Mouse (Mus musculus) heart, embryonic 12.5 days (tissue): ENCODE results near the gene Lrch4. TPM values are rescaled to one million over a fixed set of nuclear protein-coding genes. Genes with fewer than 3 reads are reported as not detected.

ENCODE experiments used
- ATAC-seq: fragments of 200-750 bp; cut with Nextera tagmentation; 2 replicates; pipeline ENCODE4 v1.8.0; 2017; ENCODE audit warnings: moderate TSS enrichment, moderate library complexity; ENCODE audit not compliant: insufficient number of reproducible peaks, low FRiP score
- H3K27ac ChIP-seq: fragments of 300-500 bp; sonication (generic); 2 replicates; pipeline ENCODE4 v1.5.1; 2016; ENCODE audit warnings: mild to moderate bottlenecking, moderate library complexity; ENCODE audit not compliant: poor library complexity, severe bottlenecking
- H3K27me3 ChIP-seq: fragments of 300-500 bp; sonication (generic); replicated peaks from 2 replicates; pipeline ENCODE4 v1.6.1; 2016; ENCODE audit warnings: mild to moderate bottlenecking, moderate library complexity
- H3K36me3 ChIP-seq: fragments of 300-500 bp; sonication (generic); 2 replicates; pipeline ENCODE4 v1.6.1; 2016; ENCODE audit warnings: mild to moderate bottlenecking, moderate library complexity
- H3K4me1 ChIP-seq: fragments of 300-500 bp; sonication (generic); replicated peaks from 2 replicates; pipeline ENCODE4 v1.6.1; 2016; ENCODE audit warnings: mild to moderate bottlenecking
- H3K4me2 ChIP-seq: fragments of 300-500 bp; sonication (generic); 2 replicates; pipeline ENCODE4 v1.6.1; 2016; ENCODE audit warnings: mild to moderate bottlenecking, moderate library complexity
- H3K4me3 ChIP-seq: fragments of 300-500 bp; sonication (generic); 2 replicates; pipeline ENCODE4 v1.5.1; 2016; ENCODE audit warnings: mild to moderate bottlenecking
- H3K9ac ChIP-seq: fragments of 300-500 bp; sonication (generic); 2 replicates; pipeline ENCODE4 v1.6.1; 2016; ENCODE audit warnings: mild to moderate bottlenecking, moderate library complexity
- H3K9me3 ChIP-seq: fragments of 300-500 bp; sonication (generic); replicated peaks from 2 replicates; pipeline ENCODE4 v1.6.1; 2016; ENCODE audit warnings: mild to moderate bottlenecking, moderate library complexity
- WGBS: fragments of 180-500 bp; shearing (Covaris S2); methylation state at CpG from one replicate; pipeline ENCODE4 v1.1.7; 2016; 5-methylcytosine and 5-hydroxymethylcytosine counted together
- polyA plus RNA-seq: library from polyadenylated mRNA; unstranded; fragments of >200 nt; fragmentation: Nextera tagmentation; extraction: Ambion mirVana; gene quantifications from 2 replicates; pipeline ENCODE4 v1.2.1, GENCODE M21; 2016

Gene Lrch4
- polyA plus RNA-seq, 1 experiment from 2014 or later: 24.3 TPM

DNA sequence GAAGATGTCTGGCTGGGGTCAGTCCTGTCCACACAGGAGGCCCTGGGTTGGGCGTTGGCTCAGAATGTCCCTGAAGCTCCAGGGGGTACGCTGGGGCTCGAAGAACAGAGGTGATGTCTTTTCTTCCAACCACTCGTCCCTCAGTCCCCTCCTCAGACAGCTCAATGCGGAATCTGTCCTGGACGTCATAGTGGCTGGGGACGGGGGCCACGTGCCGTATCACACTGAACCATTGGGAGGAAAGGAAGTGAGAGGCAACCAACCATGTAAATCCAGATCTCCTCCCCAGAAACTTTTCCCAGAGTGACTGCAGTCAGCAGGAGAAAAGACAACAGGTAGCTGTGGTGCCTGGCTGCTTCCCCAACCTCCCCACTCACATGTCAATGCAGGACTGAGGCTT, 29.3 kb upstream of the Lrch4 start:
- peak overlapping the region; percentile 83 for H3K4me3 ChIP-seq
- 62% methylated on average over 9 of the region's 9 CpGs for WGBS
- ATAC-seq: no peak
- peak overlapping the region; percentile 98 for H3K4me2 ChIP-seq
- no peak overlapping the region for H3K27ac ChIP-seq
- H3K36me3 ChIP-seq: peaks cover 22% of the 10 kb centered on the region
- H3K27me3 ChIP-seq: no peaks in the 10 kb centered on the region
- no peaks in the 10 kb centered on the region for H3K9me3 ChIP-seq
- peaks cover 20% of the 10 kb centered on the region for H3K4me1 ChIP-seq
- peak overlapping the region; percentile 90 for H3K9ac ChIP-seq

DNA sequence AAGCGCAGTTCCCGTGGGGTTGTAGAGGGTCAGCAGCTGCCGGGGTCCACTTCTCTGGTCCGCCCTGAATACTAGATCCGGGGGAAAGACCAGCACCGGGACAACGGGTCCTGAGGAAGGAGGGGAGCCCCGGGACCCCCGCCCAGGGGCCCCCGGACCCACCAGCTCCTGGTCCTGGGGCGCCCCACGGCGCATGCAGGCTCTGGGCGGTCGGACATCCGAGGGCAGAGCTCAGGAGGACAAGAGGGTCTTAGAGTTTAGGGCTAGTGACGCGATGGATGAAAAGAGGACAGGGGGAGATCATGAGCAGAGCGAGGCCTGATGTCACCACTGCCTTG, 28.7 kb upstream of the Lrch4 start:
- ATAC-seq: peak; percentile 61
- Histone ChIP-seq H3K27ac (peak overlapping the region; percentile 84), H3K9ac (peak overlapping the region; percentile 90), H3K36me3 (peaks cover 27% of the 10 kb centered on the region), H3K4me2 (peak overlapping the region; percentile 98), H3K27me3 (no peaks in the 10 kb centered on the region), H3K4me3 (peak overlapping the region; percentile 83), H3K4me1 (peaks cover 20% of the 10 kb centered on the region), H3K9me3 (no peaks in the 10 kb centered on the region)
- WGBS: 4% methylated on average over 19 of the region's 19 CpGs

DNA sequence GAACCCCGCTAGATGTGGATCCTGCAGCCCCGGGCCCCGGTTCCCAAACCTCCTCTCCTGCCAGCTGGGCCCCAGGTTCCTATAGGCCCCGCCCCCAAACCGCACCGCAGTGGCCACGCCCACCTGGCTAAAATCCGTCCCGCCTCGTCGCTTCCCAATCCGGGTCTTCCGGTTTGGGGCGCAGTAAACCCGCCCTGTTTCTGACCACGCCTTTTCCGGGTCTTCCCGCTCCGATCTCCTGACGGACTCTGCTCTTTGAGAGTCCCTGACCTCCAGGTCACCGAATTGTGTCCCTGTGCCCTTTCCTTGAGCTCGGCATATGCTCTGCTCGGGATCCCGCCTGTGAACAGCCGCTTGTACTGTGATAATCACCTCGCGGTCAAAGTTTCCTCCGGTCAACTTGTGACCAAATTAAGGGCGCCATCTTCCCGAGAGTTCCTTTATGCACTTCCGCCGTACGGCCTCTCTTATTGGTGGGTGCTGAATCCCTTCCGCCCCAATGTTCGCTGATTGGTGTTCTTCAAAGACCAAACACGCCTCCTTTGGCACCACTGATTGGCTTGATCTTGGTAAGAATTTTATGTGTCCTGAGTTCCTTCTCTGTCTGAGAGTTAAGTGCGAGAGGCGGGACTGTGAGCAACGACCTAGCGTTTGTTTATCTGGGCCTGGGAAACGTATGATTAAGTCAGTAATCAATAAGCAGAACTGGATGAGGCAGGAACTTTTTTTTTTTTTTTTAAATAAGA, 28.1 kb upstream of the Lrch4 start, which contains the start of gene Mospd3:
TSS of gene Mospd3 (minus strand) at position 440 of the 746 bp plus-strand sequence.
- H3K9ac ChIP-seq: peak within 1 kb of the TSS; percentile 90
- under 1% methylated on average over 41 of the region's 41 CpGs for WGBS
- peaks cover 20% of the 10 kb centered on the region for H3K4me1 ChIP-seq
- H3K4me3 ChIP-seq: peak within 1 kb of the TSS; percentile 83
- H3K27me3 ChIP-seq: no peaks in the 10 kb centered on the region
- peak; percentile 95 for ATAC-seq
- H3K36me3 ChIP-seq: peaks cover 32% of the 10 kb centered on the region
- H3K27ac ChIP-seq: peak within 1 kb of the TSS; percentile 84
- H3K4me2 ChIP-seq: peak within 1 kb of the TSS; percentile 98
- no peaks in the 10 kb centered on the region for H3K9me3 ChIP-seq

DNA sequence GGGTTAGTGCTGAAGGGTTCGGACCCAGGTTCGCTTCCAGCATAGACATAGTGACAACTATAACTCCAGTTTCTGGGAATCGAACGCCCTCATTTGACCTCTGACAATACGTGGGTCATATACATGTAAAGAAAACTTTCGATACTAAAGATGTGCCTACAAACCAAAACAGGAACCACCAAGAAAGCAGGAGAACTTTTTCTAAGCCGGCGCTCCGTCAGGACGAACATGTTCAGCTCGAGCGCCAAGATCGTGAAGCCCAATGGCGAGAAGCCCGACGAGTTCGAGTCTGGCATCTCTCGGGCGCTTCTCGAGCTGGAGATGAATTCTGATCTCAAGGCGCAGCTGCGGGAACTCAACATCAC, 27.6 kb upstream of the Lrch4 start:
- peaks cover 20% of the 10 kb centered on the region for H3K4me1 ChIP-seq
- peak overlapping the region; percentile 63 for H3K9ac ChIP-seq
- H3K4me3 ChIP-seq: peak overlapping the region; percentile 83
- H3K27ac ChIP-seq: peak overlapping the region; percentile 45
- peak overlapping the region; percentile 98 for H3K4me2 ChIP-seq
- H3K9me3 ChIP-seq: no peaks in the 10 kb centered on the region
- ATAC-seq: no peak
- H3K36me3 ChIP-seq: peaks cover 38% of the 10 kb centered on the region
- WGBS: under 1% methylated on average over 22 of the region's 22 CpGs
- H3K27me3 ChIP-seq: no peaks in the 10 kb centered on the region

DNA sequence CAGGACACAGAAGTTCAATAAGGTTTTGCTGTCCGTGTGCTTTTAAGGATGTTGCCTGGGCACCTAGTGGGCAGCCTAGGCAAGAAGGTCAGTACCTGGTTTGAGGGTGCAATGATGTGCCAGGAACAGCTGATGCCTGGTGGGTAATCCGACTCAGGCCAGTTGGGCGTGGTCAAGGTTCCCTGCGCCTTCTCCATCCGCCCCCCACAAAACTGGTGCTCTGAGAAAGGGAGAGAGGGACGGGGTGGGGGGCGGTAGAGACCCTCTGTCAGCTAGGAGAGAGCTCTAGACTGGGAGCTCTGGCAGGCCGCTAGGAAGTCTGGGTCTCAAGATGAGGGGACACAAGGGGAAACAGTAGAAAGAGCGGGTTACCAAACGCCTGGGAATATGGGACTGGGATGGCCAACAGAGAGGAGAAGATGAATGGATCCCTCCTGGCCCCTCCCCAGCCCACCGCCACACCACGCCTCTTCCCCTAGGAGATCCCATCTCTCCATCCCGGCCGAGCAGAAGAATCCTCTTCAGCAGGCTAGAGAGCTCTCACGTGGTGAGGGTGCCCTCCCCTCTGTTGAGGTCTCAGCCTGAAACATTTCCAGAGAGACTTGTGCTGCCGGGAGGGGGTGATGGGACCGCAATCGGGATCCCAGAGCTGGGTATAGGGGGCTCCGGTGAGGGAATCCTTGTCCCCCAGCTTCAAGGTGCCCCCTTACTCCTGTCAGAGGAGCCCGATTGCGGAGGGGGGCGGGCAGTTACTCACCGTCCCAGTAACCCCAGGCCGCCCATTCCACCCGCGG, 20.9 kb upstream of the Lrch4 start:
- peaks cover 51% of the 10 kb centered on the region for H3K4me1 ChIP-seq
- peaks cover 15% of the 10 kb centered on the region for H3K27me3 ChIP-seq
- peak overlapping the region; percentile 64 for H3K9ac ChIP-seq
- 28% methylated on average over 26 of the region's 26 CpGs for WGBS
- H3K4me2 ChIP-seq: peak overlapping the region; percentile 62
- ATAC-seq: no peak
- H3K36me3 ChIP-seq: peaks cover 43% of the 10 kb centered on the region
- H3K4me3 ChIP-seq: peak overlapping the region; percentile 31; the same call in 1 of the 2 replicates
- no peak overlapping the region for H3K27ac ChIP-seq
- H3K9me3 ChIP-seq: no peaks in the 10 kb centered on the region

DNA sequence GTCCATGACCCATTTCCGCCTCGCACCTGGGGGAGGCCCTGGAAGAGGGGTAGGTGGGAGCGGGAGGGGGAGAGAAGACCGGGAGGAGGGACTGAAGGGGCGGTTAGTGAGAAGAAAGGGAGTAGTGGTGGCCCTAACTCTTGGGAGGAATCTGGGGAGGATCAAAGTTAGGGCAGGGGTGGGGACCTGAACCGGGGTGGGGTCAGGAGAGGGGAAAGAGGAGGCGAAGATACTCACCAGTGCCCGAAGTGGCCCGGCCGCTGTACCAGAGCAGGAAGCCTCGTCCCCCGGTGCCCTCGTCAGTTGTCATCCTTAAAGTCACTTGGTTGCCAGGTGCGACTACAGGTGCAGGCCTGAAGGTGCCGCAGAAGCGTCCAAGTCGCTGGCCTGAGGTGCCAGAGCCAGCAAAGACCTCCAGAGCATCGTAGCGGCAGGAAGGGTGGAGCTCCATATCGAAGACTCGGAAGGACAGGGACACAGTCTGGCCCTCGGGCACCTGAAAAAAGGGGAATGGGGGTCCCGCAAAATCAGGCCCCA, 20.2 kb upstream of the Lrch4 start:
- Histone ChIP-seq H3K27ac (no peak overlapping the region), H3K9ac (peak overlapping the region; percentile 64), H3K4me1 (peaks cover 57% of the 10 kb centered on the region), H3K4me2 (peak overlapping the region; percentile 62), H3K36me3 (peaks cover 43% of the 10 kb centered on the region), H3K27me3 (peaks cover 15% of the 10 kb centered on the region), H3K4me3 (peak overlapping the region; percentile 31), H3K9me3 (no peaks in the 10 kb centered on the region)
- ATAC-seq: no peak
- WGBS: 26% methylated on average over 23 of the region's 23 CpGs

DNA sequence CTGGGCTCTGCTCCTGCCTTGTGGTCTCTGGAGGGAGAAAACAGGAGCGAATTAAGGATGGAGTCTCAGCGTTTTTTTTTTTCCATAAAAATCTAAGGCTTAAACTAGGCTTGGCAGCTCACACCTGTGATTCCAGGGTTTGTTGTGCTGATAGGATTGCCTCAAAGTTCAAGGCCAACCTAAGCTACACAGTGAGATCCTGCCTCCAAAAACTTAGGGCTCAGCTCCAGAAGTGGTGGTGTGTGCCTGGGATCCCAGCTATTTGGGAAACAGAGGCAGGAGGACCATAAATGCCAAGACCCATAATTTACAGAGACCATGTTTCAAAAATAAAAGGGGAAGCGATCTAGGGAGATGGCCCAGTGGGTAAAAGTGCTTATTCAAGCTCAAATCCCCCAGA, 19.6 kb upstream of the Lrch4 start:
- Histone ChIP-seq H3K27ac (no peak overlapping the region), H3K4me2 (peak overlapping the region; percentile 64), H3K36me3 (peaks cover 38% of the 10 kb centered on the region), H3K4me3 (no peak overlapping the region), H3K9ac (no peak overlapping the region), H3K9me3 (no peaks in the 10 kb centered on the region), H3K27me3 (peaks cover 15% of the 10 kb centered on the region), H3K4me1 (peaks cover 63% of the 10 kb centered on the region)
- 59% methylated on average over 3 of the region's 3 CpGs for WGBS
- no peak for ATAC-seq

DNA sequence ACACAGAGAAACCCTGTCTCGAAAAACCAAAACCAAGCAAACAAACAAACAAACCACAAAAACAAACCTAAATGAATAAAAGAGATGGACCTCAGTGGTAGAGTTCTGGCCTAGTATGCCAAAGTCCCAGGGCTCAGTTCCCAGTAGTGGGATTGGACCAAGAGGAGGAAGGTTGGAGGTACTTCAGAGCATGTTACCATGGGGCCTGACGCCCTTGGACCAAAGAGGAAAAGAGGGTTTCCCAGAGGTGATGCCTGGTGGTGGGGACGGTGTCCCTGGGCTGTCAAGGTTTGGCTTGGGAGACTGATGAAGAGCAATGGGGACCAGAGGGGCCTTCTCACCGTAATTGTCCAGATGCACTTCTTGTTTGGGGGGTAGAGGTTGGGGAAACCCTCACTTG, 18.9 kb upstream of the Lrch4 start:
- Histone ChIP-seq H3K4me2 (peak overlapping the region; percentile 64), H3K9ac (peak overlapping the region; percentile 39; the same call in 1 of the 2 replicates), H3K4me1 (peaks cover 63% of the 10 kb centered on the region), H3K27me3 (peaks cover 15% of the 10 kb centered on the region), H3K9me3 (no peaks in the 10 kb centered on the region), H3K27ac (peak overlapping the region; percentile 95), H3K4me3 (peak overlapping the region; percentile 42), H3K36me3 (peaks cover 32% of the 10 kb centered on the region)
- WGBS: 57% methylated on average over 4 of the region's 4 CpGs
- no peak for ATAC-seq

DNA sequence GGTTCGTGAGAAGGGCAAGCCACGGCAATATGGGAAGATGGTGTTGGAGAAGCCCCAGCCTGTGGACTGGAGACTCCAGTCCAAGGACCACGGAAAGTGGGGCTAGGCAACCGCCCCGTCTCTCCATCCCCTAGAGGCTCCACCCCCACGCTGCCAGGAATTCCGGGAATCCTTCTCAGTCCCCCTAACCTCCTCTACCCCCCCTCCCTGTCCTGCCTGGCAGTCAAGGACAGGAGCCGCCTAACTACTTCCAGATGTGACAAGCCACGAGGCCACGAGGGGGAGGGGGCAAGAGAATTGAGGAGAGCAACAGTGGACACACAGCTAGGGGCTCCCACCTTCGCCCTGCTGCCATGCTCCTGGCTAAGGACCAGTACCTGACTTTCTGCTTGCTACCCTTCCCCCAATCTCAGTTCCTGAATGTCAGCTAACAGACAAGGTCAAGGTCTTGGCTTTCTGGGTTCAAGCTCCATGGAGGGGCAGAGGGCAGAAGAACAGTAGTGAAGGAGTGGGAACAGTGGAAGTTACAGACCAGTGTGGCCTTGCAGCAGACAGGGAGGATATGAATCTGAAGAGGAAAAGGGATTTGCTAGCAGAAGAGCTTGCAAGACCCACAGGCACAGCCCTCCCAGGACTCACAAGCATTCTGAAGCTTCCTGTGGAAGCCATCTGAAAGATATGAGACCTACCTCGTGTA, 18.2 kb upstream of the Lrch4 start:
- H3K4me3 ChIP-seq: peak overlapping the region; percentile 42
- peak overlapping the region; percentile 68 for H3K9ac ChIP-seq
- no peaks in the 10 kb centered on the region for H3K9me3 ChIP-seq
- H3K36me3 ChIP-seq: peaks cover 26% of the 10 kb centered on the region
- H3K4me2 ChIP-seq: peak overlapping the region; percentile 64
- peaks cover 15% of the 10 kb centered on the region for H3K27me3 ChIP-seq
- peaks cover 63% of the 10 kb centered on the region for H3K4me1 ChIP-seq
- ATAC-seq: peak; percentile 54
- peak overlapping the region; percentile 95 for H3K27ac ChIP-seq
- WGBS: 2% methylated on average over 12 of the region's 12 CpGs

DNA sequence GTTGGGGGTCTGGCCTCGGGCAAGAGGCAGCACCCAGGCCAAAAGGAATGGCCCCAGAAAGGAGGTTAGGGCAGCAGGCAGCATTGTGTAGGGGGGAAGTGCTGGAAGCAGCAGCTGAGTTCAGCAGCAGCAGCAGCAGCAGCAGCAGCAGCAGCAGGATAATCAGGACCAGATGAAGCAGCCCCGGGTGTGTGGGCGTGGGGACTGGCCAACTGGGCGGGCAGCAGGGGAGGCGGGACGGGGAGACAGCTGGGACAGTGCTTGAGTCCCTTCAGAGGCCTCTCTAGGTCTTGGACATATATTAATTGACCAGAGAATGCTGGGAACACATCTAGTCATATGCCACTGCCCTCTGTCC, 17.7 kb upstream of the Lrch4 start:
- Histone ChIP-seq H3K9ac (peak overlapping the region; percentile 68), H3K4me2 (peak overlapping the region; percentile 64), H3K9me3 (no peaks in the 10 kb centered on the region), H3K4me3 (peak overlapping the region; percentile 42), H3K36me3 (peaks cover 21% of the 10 kb centered on the region), H3K4me1 (peaks cover 63% of the 10 kb centered on the region), H3K27ac (peak overlapping the region; percentile 95), H3K27me3 (peaks cover 15% of the 10 kb centered on the region)
- ATAC-seq: peak; percentile 46
- WGBS: 8% methylated on average over 6 of the region's 6 CpGs
